Mouse (Mus musculus): Measurements from ENCODE around the gene Rbm47. TPM values are rescaled to one million over a fixed set of nuclear protein-coding genes. Genes with fewer than 3 reads are reported as not detected.

The Rbm47 gene
- polyA plus RNA-seq, 1 experiment from 2014 or later: 9.9 TPM

GRCm38 (mm10) chr5:66138597-66138996 lies 34.3 kb downstream of the Rbm47 start:
- Histone ChIP-seq H3K27me3 (ENCODE audit: insufficient read depth, poor library complexity, severe bottlenecking) (0 out of 2 replicates have a peak, but pooled peaks cover 5% of the 10 kb centered on the region), H3K4me1 (replicated peaks) (0 out of 2 replicates have a peak, but pooled peaks cover 4% of the 10 kb centered on the region), H3K27ac (no peak overlapping the region), H3K9me3 (no peaks in the 10 kb centered on the region), H3K4me3 (no peak overlapping the region), H3K36me3 (no peaks in the 10 kb centered on the region)
- no peak for DNase-seq (ENCODE audit: low spot score)
- WGBS: 25% methylated on average over 10 of the region's 10 CpGs

- DNase-seq (ENCODE audit: low spot score): no peak
- Histone ChIP-seq H3K27ac (no peak overlapping the region), H3K27me3 (ENCODE audit: insufficient read depth, poor library complexity, severe bottlenecking) (0 out of 2 replicates have a peak, but pooled peaks cover 5% of the 10 kb centered on the region), H3K4me1 (replicated peaks) (0 out of 2 replicates have a peak, but pooled peaks cover 4% of the 10 kb centered on the region), H3K9me3 (no peaks in the 10 kb centered on the region), H3K36me3 (no peaks in the 10 kb centered on the region), H3K4me3 (no peak overlapping the region)
- 67% methylated on average over 4 of the region's 4 CpGs for WGBS
Observed at GRCm38 (mm10) chr5:66137250-66137649, 35.7 kb downstream of the Rbm47 start.

GRCm38 (mm10) chr5:66135853-66136210 lies 37.1 kb downstream of the Rbm47 start:
- Histone ChIP-seq H3K9me3 (no peaks in the 10 kb centered on the region), H3K27ac (no peak overlapping the region), H3K27me3 (ENCODE audit: insufficient read depth, poor library complexity, severe bottlenecking) (0 out of 2 replicates have a peak, but pooled peaks cover 5% of the 10 kb centered on the region), H3K4me1 (replicated peaks) (0 out of 2 replicates have a peak, but pooled peaks cover 4% of the 10 kb centered on the region), H3K36me3 (no peaks in the 10 kb centered on the region), H3K4me3 (no peak overlapping the region)
- 83% methylated on average over 3 of the region's 3 CpGs for WGBS
- no peak for DNase-seq (ENCODE audit: low spot score)

GRCm38 (mm10) chr5:66135161-66135852 lies 37.6 kb downstream of the Rbm47 start:
- no peak overlapping the region for H3K27ac ChIP-seq
- 0 out of 2 replicates have a peak, but pooled peaks cover 5% of the 10 kb centered on the region for H3K27me3 ChIP-seq (ENCODE audit: insufficient read depth, poor library complexity, severe bottlenecking)
- no peaks in the 10 kb centered on the region for H3K36me3 ChIP-seq
- DNase-seq (ENCODE audit: low spot score): no peak
- 0 out of 2 replicates have a peak, but pooled peaks cover 2% of the 10 kb centered on the region for H3K9me3 ChIP-seq
- H3K4me1 ChIP-seq (replicated peaks): 0 out of 2 replicates have a peak, but pooled peaks cover 4% of the 10 kb centered on the region
- 87% methylated on average over 11 of the region's 11 CpGs for WGBS
- H3K4me3 ChIP-seq: no peak overlapping the region

GRCm38 (mm10) chr5:66134578-66134977 lies 38.3 kb downstream of the Rbm47 start:
- Histone ChIP-seq H3K27me3 (ENCODE audit: insufficient read depth, poor library complexity, severe bottlenecking) (0 out of 2 replicates have a peak, but pooled peaks cover 1% of the 10 kb centered on the region), H3K36me3 (no peaks in the 10 kb centered on the region), H3K27ac (no peak overlapping the region), H3K4me3 (no peak overlapping the region), H3K4me1 (replicated peaks) (0 out of 2 replicates have a peak, but pooled peaks cover 2% of the 10 kb centered on the region), H3K9me3 (0 out of 2 replicates have a peak, but pooled peaks cover 4% of the 10 kb centered on the region)
- DNase-seq (ENCODE audit: low spot score): no peak
- WGBS: 98% methylated on average over 7 of the region's 7 CpGs

- DNase-seq (ENCODE audit: low spot score): no peak
- H3K27ac ChIP-seq: no peak overlapping the region
Observed at GRCm38 (mm10) chr5:66128948-66129347, 44.0 kb downstream of the Rbm47 start.

GRCm38 (mm10) chr5:66125418-66125817 lies 47.5 kb downstream of the Rbm47 start:
- no peak for DNase-seq (ENCODE audit: low spot score)
- H3K36me3 ChIP-seq: no peaks in the 10 kb centered on the region
- no peak overlapping the region for H3K4me3 ChIP-seq
- no peaks in the 10 kb centered on the region for H3K27me3 ChIP-seq (ENCODE audit: insufficient read depth, poor library complexity, severe bottlenecking)
- 84% methylated on average over 11 of the region's 11 CpGs for WGBS
- H3K9me3 ChIP-seq: 0 out of 2 replicates have a peak, but pooled peaks cover 3% of the 10 kb centered on the region
- peaks cover 4% of the 10 kb centered on the region; the same call in 1 of the 2 replicates for H3K4me1 ChIP-seq (replicated peaks)
- no peak overlapping the region for H3K27ac ChIP-seq

More at GRCm38 (mm10) chr5:66128948-66129347, 44.0 kb downstream of the Rbm47 start:
- WGBS: 93% methylated on average over 3 of the region's 3 CpGs
- H3K4me1 ChIP-seq (replicated peaks): no peaks in the 10 kb centered on the region
- no peak overlapping the region for H3K4me3 ChIP-seq
- H3K27me3 ChIP-seq (ENCODE audit: insufficient read depth, poor library complexity, severe bottlenecking): no peaks in the 10 kb centered on the region
- H3K9me3 ChIP-seq: 0 out of 2 replicates have a peak, but pooled peaks cover 4% of the 10 kb centered on the region
- no peaks in the 10 kb centered on the region for H3K36me3 ChIP-seq

GRCm38 (mm10) chr5:66124931-66125330 lies 48.0 kb downstream of the Rbm47 start:
- Histone ChIP-seq H3K27me3 (ENCODE audit: insufficient read depth, poor library complexity, severe bottlenecking) (no peaks in the 10 kb centered on the region), H3K36me3 (no peaks in the 10 kb centered on the region), H3K4me1 (replicated peaks) (peaks cover 4% of the 10 kb centered on the region; the same call in 1 of the 2 replicates), H3K27ac (no peak overlapping the region), H3K4me3 (no peak overlapping the region), H3K9me3 (no peaks in the 10 kb centered on the region)
- WGBS: 82% methylated on average over 9 of the region's 9 CpGs
- DNase-seq (ENCODE audit: low spot score): no peak

- H3K27ac ChIP-seq: no peak overlapping the region
- no peak overlapping the region for H3K4me3 ChIP-seq
- H3K36me3 ChIP-seq: no peaks in the 10 kb centered on the region
- peaks cover 4% of the 10 kb centered on the region; the same call in 1 of the 2 replicates for H3K4me1 ChIP-seq (replicated peaks)
- DNase-seq (ENCODE audit: low spot score): no peak
- H3K9me3 ChIP-seq: no peaks in the 10 kb centered on the region
- no peaks in the 10 kb centered on the region for H3K27me3 ChIP-seq (ENCODE audit: insufficient read depth, poor library complexity, severe bottlenecking)
- WGBS: 93% methylated on average over 4 of the region's 4 CpGs
Observed at GRCm38 (mm10) chr5:66124089-66124400, 48.9 kb downstream of the Rbm47 start.

- no peak overlapping the region for H3K4me3 ChIP-seq
- DNase-seq (ENCODE audit: low spot score): no peak
- H3K36me3 ChIP-seq: no peaks in the 10 kb centered on the region
- no peaks in the 10 kb centered on the region for H3K27me3 ChIP-seq (ENCODE audit: insufficient read depth, poor library complexity, severe bottlenecking)
- no peak overlapping the region for H3K27ac ChIP-seq
- WGBS: 91% methylated on average over 12 of the region's 12 CpGs
- no peaks in the 10 kb centered on the region for H3K9me3 ChIP-seq
- peaks cover 4% of the 10 kb centered on the region; the same call in 1 of the 2 replicates for H3K4me1 ChIP-seq (replicated peaks)
Observed at GRCm38 (mm10) chr5:66123295-66124088, 49.4 kb downstream of the Rbm47 start.

- Histone ChIP-seq H3K4me3 (no peak overlapping the region), H3K27ac (no peak overlapping the region), H3K4me1 (replicated peaks) (peaks cover 4% of the 10 kb centered on the region; the same call in 1 of the 2 replicates), H3K36me3 (no peaks in the 10 kb centered on the region), H3K9me3 (no peaks in the 10 kb centered on the region), H3K27me3 (ENCODE audit: insufficient read depth, poor library complexity, severe bottlenecking) (no peaks in the 10 kb centered on the region)
- no peak for DNase-seq (ENCODE audit: low spot score)
Observed at GRCm38 (mm10) chr5:66121255-66121654, 51.7 kb downstream of the Rbm47 start.

- H3K27me3 ChIP-seq (ENCODE audit: insufficient read depth, poor library complexity, severe bottlenecking): no peaks in the 10 kb centered on the region
- WGBS: 86% methylated on average over 14 of the region's 14 CpGs
- no peak overlapping the region for H3K4me3 ChIP-seq
- no peaks in the 10 kb centered on the region for H3K9me3 ChIP-seq
- H3K27ac ChIP-seq: no peak overlapping the region
- no peaks in the 10 kb centered on the region for H3K36me3 ChIP-seq
- no peaks in the 10 kb centered on the region for H3K4me1 ChIP-seq (replicated peaks)
- DNase-seq (ENCODE audit: low spot score): no peak
Observed at GRCm38 (mm10) chr5:66114751-66115150, 58.2 kb downstream of the Rbm47 start.

GRCm38 (mm10) chr5:66114208-66114607 lies 58.7 kb downstream of the Rbm47 start:
- Histone ChIP-seq H3K9me3 (no peaks in the 10 kb centered on the region), H3K4me1 (replicated peaks) (no peaks in the 10 kb centered on the region), H3K36me3 (no peaks in the 10 kb centered on the region), H3K27me3 (ENCODE audit: insufficient read depth, poor library complexity, severe bottlenecking) (no peaks in the 10 kb centered on the region), H3K4me3 (no peak overlapping the region), H3K27ac (no peak overlapping the region)
- WGBS: 67% methylated on average over 6 of the region's 6 CpGs
- no peak for DNase-seq (ENCODE audit: low spot score)

Measured in hindbrain, embryonic 10.5 days (tissue).